Mouse (Mus musculus): ENCODE data around the gene Tmem178b. TPM values are rescaled to one million over a fixed set of nuclear protein-coding genes. Genes with fewer than 3 reads are reported as not detected.

The Tmem178b gene
- polyA plus RNA-seq, 1 experiment from 2014 or later = not detected

- H3K4me3 ChIP-seq (replicated peaks) = no peak overlapping the region
Measured at GRCm38 (mm10) chr6:40236841-40237765, 364.0 kb downstream of the Tmem178b start.

DNA sequence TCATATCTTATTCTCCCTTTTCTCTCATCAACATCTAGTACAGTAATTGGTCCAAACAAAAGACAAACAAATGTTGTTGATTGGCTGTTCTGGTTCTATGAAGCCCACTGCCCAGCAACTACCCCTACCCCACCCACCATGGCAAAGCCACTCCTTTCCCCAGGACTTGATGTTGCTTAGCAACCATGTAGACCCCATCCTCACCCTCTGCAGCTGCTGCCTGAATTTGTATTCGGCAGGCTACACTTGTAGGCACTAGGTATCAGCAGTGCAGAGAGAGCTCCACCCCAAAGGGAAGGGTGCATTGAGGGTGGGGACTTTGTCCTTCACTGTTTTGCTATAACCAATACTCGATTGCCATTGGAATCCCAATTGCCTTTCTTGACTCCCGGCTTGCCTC is 365.8 kb downstream of the Tmem178b start:
- Histone ChIP-seq H3K27me3 (no peaks in the 10 kb centered on the region), H3K4me2 (no peak overlapping the region), H3K4me1 (replicated peaks) (no peaks in the 10 kb centered on the region), H3K9ac (no peak overlapping the region), H3K36me3 (no peaks in the 10 kb centered on the region), H3K27ac (no peak overlapping the region), H3K4me3 (replicated peaks) (no peak overlapping the region), H3K9me3 (replicated peaks) (no peaks in the 10 kb centered on the region)
- WGBS (ENCODE audit: insufficient replicate concordance) = 47% methylated on average over 3 of the region's 3 CpGs
- ATAC-seq (ENCODE audit: low read depth) (no peak), DNase-seq (no peak)

More at GRCm38 (mm10) chr6:40236841-40237765, 364.0 kb downstream of the Tmem178b start:
- DNase-seq (peak; percentile 18), ATAC-seq (ENCODE audit: low read depth) (no peak)
- Histone ChIP-seq H3K27me3 (no peaks in the 10 kb centered on the region), H3K9ac (no peak overlapping the region), H3K4me1 (replicated peaks) (no peaks in the 10 kb centered on the region), H3K4me2 (no peak overlapping the region), H3K27ac (no peak overlapping the region), H3K9me3 (replicated peaks) (no peaks in the 10 kb centered on the region), H3K36me3 (no peaks in the 10 kb centered on the region)
- WGBS (ENCODE audit: insufficient replicate concordance) = 54% methylated on average over 13 of the region's 13 CpGs

DNA sequence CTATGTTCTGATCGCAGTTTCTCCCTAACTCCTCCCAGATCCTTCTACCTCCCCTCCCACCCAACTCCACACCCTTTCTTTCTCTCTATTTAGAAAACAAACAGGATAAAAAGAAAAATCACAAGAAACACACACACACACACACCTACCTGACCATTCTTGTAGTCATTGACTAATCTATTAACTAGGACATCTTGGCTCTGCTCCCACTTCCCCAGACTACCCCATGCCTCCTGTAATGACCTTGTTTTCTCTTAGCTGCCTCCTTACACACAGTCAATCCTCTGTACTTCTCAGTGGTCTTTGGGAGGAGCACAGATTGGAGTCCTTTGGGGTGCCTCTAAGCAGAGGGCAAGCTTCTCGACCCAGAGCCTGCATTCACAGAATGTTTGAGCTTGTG is 367.6 kb downstream of the Tmem178b start:
- H3K4me2 ChIP-seq = no peak overlapping the region
- ATAC-seq (ENCODE audit: low read depth) = no peak
- no peaks in the 10 kb centered on the region for H3K4me1 ChIP-seq (replicated peaks)
- H3K27me3 ChIP-seq = no peaks in the 10 kb centered on the region
- no peak overlapping the region for H3K4me3 ChIP-seq (replicated peaks)
- DNase-seq = no peak
- no peak overlapping the region for H3K9ac ChIP-seq
- H3K36me3 ChIP-seq = no peaks in the 10 kb centered on the region
- 43% methylated on average over 2 of the region's 2 CpGs for WGBS (ENCODE audit: insufficient replicate concordance)
- no peaks in the 10 kb centered on the region for H3K9me3 ChIP-seq (replicated peaks)
- H3K27ac ChIP-seq = no peak overlapping the region

GRCm38 (mm10) chr6:40247398-40247946 is 374.4 kb downstream of the Tmem178b start:
- H3K36me3 ChIP-seq = no peaks in the 10 kb centered on the region
- 81% methylated on average over 17 of the region's 17 CpGs for WGBS (ENCODE audit: insufficient replicate concordance)
- ATAC-seq (ENCODE audit: low read depth) = no peak
- H3K4me3 ChIP-seq (replicated peaks) = no peak overlapping the region
- no peaks in the 10 kb centered on the region for H3K4me1 ChIP-seq (replicated peaks)
- no peak overlapping the region for H3K9ac ChIP-seq
- DNase-seq = no peak
- H3K4me2 ChIP-seq = no peak overlapping the region
- no peaks in the 10 kb centered on the region for H3K9me3 ChIP-seq (replicated peaks)
- no peaks in the 10 kb centered on the region for H3K27me3 ChIP-seq
- H3K27ac ChIP-seq = no peak overlapping the region

GRCm38 (mm10) chr6:40249939-40250338 is 376.9 kb downstream of the Tmem178b start:
- no peak overlapping the region for H3K4me3 ChIP-seq (replicated peaks)
- H3K27ac ChIP-seq = no peak overlapping the region
- DNase-seq = no peak
- H3K9me3 ChIP-seq (replicated peaks) = no peaks in the 10 kb centered on the region
- no peak overlapping the region for H3K9ac ChIP-seq
- H3K4me2 ChIP-seq = no peak overlapping the region
- no peaks in the 10 kb centered on the region for H3K4me1 ChIP-seq (replicated peaks)
- H3K36me3 ChIP-seq = no peaks in the 10 kb centered on the region
- H3K27me3 ChIP-seq = no peaks in the 10 kb centered on the region
- ATAC-seq (ENCODE audit: low read depth) = no peak

DNA sequence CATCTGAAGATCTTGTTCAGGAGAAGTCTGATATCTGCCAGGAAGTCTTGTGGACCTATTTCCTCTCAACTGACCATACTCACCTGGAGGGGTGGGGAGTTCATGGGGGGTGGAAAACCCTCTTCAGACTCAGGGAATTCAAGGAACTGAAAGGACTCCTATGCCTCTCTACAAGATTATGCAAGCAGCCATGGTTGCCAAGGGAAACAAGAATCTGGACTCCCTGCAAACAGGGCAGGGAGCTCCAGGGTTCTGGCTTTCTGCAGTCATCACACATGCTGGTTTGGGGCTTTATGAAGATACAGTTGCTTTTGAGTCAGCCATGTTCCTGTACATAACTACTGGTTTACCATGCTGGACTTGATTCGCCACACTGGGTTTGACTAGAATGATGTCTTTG is 390.6 kb downstream of the Tmem178b start:
- 65% methylated on average over 1 of the region's 1 CpGs for WGBS (ENCODE audit: insufficient replicate concordance)
- no peaks in the 10 kb centered on the region for H3K36me3 ChIP-seq
- ATAC-seq (ENCODE audit: low read depth) = no peak
- no peak overlapping the region for H3K4me3 ChIP-seq (replicated peaks)
- H3K27me3 ChIP-seq = no peaks in the 10 kb centered on the region
- H3K9ac ChIP-seq = no peak overlapping the region
- H3K27ac ChIP-seq = no peak overlapping the region
- no peaks in the 10 kb centered on the region for H3K4me1 ChIP-seq (replicated peaks)
- no peak overlapping the region for H3K4me2 ChIP-seq
- DNase-seq = no peak
- no peaks in the 10 kb centered on the region for H3K9me3 ChIP-seq (replicated peaks)

DNA sequence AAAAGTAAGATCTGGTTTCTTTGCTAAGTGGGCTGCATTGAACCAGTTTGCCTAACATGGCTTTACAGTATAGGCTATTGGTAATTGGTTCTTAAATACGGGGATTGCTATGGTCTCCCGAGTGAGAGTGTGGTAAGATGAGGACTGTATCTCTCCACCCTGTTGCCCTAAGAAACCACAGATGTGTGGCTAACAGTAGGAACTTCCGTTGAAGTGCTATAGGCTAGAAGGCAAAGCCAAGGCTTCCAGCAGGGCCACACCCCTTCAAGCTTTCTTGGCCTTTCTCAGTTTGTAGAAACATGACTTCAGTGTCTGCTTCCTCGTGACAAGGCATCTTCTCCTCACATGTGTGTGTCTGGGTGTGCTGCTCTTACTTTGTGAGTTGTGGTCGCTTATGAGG is 427.6 kb downstream of the Tmem178b start:
- 34% methylated on average over 5 of the region's 5 CpGs for WGBS (ENCODE audit: insufficient replicate concordance)
- Histone ChIP-seq H3K9ac (no peak overlapping the region), H3K4me1 (replicated peaks) (no peaks in the 10 kb centered on the region), H3K36me3 (no peaks in the 10 kb centered on the region), H3K9me3 (replicated peaks) (no peaks in the 10 kb centered on the region), H3K27ac (no peak overlapping the region), H3K4me2 (no peak overlapping the region), H3K27me3 (no peaks in the 10 kb centered on the region), H3K4me3 (replicated peaks) (no peak overlapping the region)
- no peak for ATAC-seq (ENCODE audit: low read depth)
- DNase-seq = no peak

GRCm38 (mm10) chr6:40303379-40303778 is 430.3 kb downstream of the Tmem178b start:
- no peak overlapping the region for H3K4me2 ChIP-seq
- no peaks in the 10 kb centered on the region for H3K27me3 ChIP-seq
- no peak overlapping the region for H3K27ac ChIP-seq
- H3K36me3 ChIP-seq = no peaks in the 10 kb centered on the region
- no peaks in the 10 kb centered on the region for H3K4me1 ChIP-seq (replicated peaks)
- no peaks in the 10 kb centered on the region for H3K9me3 ChIP-seq (replicated peaks)
- WGBS (ENCODE audit: insufficient replicate concordance) = 12% methylated on average over 6 of the region's 6 CpGs
- no peak for DNase-seq
- no peak overlapping the region for H3K9ac ChIP-seq
- no peak for ATAC-seq (ENCODE audit: low read depth)
- H3K4me3 ChIP-seq (replicated peaks) = no peak overlapping the region

Other genes with a start within 250 kb of the Tmem178b start
- gene Braf, start 147.8 kb upstream of the Tmem178b start, polyA plus RNA-seq (2015; fragmentation: Nextera tagmentation; extraction: Ambion mirVana) = 6.2 and 8.0 TPM in 2 replicates
- gene Mrps33, start 62.3 kb upstream of the Tmem178b start, polyA plus RNA-seq (2015; fragmentation: Nextera tagmentation; extraction: Ambion mirVana) = 96.2 and 110 TPM in 2 replicates

Data from liver, embryonic 13.5 days (tissue).